Comparison of ENCODE assay signal across 8 mouse cellular contexts in the genomic region with DNA sequence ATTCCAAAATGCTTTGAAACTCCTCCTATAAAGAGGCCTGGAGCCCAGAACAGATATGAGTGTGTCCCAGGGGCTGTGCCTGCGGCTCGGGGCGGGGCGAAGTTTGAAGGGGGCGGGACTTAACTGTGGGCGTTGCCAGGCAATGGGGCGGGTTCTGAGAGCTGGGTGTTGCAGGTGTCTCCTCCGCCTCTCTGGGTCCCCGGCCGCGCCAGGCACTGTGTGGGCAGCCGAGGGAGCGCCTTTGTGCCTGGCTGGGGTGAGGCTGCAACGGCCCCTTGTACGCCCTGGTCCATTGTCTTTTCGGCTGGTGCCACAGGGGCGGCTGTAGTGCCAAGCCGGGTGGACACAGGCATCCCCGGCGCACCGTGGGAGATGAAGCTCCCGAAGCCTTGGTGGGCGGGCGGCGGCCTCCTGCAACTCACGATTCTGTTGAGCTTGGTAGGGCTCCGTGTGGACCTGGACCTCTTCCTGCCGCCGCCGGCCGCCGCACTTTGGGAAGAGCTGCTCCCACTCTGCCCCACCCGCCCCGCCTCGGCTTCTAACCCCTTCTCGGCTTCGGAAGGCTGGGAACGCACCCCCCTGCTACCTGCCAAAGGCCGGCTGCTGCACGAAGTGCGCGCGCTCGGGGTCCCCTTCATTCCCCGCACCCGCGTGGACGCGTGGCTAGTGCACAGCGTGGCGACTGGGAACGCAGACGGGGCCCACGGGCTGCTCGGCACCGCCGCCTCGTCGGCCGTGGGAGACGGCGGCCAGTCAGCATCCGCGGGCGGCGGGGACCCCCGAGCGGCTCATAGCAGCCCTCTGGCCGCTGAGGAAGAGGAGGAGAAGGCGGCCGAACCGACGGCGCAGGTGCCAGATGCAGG. TPM values are rescaled to one million over a fixed set of nuclear protein-coding genes. Genes with fewer than 3 reads are reported as not detected.
DNase-seq lines count a peak whose midpoint lies in the region; ATAC-seq and TF ChIP-seq lines count a peak whose summit lies in the region.

A gene (plus strand): TSS at position 136 of the 863 bp plus-strand sequence.

- peaks cover 56% of the 10 kb centered on the region for H3K27me3 ChIP-seq in heart, embryonic 13.5 days (replicated peaks)
- H3K27me3 ChIP-seq in kidney, postnatal 0 days (ENCODE audit: insufficient read depth, low read length) = peaks cover 8% of the 10 kb centered on the region; the same call in 1 of the 2 replicates
- H3K27me3 ChIP-seq in neural tube, embryonic 13.5 days = peaks cover 54% of the 10 kb centered on the region

- peak within 1 kb of the TSS; percentile 72 for H3K4me3 ChIP-seq in heart, embryonic 13.5 days
- H3K4me3 ChIP-seq in kidney, postnatal 0 days (replicated peaks; ENCODE audit: low read depth, low read length) = peak within 1 kb of the TSS; percentile 44
- peak within 1 kb of the TSS; percentile 53 for H3K4me3 ChIP-seq in neural tube, embryonic 13.5 days

- H3K4me2 ChIP-seq in heart, embryonic 13.5 days = peak within 1 kb of the TSS; percentile 98
- peak within 1 kb of the TSS; percentile 89 for H3K4me2 ChIP-seq in kidney, postnatal 0 days (ENCODE audit: low read length)
- H3K4me2 ChIP-seq in neural tube, embryonic 13.5 days = peak within 1 kb of the TSS; percentile 84

- WGBS in heart, embryonic 13.5 days = 2% methylated on average over 74 of the region's 74 CpGs
- WGBS in kidney, postnatal 0 days = under 1% methylated on average over 65 of the region's 74 CpGs
- under 1% methylated on average over 74 of the region's 74 CpGs for WGBS in neural tube, embryonic 13.5 days

- TF ChIP-seq CTCF in kidney, postnatal 0 days (IDR thresholded peaks at IDR 0.05; ENCODE audit: low read depth) = no peak

- H3K36me3 ChIP-seq in heart, embryonic 13.5 days = no peaks in the 10 kb centered on the region
- H3K36me3 ChIP-seq in kidney, postnatal 0 days (ENCODE audit: insufficient read depth, low read length) = no peaks in the 10 kb centered on the region
- no peaks in the 10 kb centered on the region for H3K36me3 ChIP-seq in neural tube, embryonic 13.5 days

- no peak within 1 kb of the TSS for H3K27ac ChIP-seq in heart, embryonic 13.5 days (replicated peaks)
- H3K27ac ChIP-seq in kidney, postnatal 0 days = no peak within 1 kb of the TSS
- H3K27ac ChIP-seq in neural tube, embryonic 13.5 days (replicated peaks) = no peak within 1 kb of the TSS

- peaks cover 36% of the 10 kb centered on the region for H3K4me1 ChIP-seq in heart, embryonic 13.5 days
- H3K4me1 ChIP-seq in kidney, postnatal 0 days (replicated peaks; ENCODE audit: insufficient read depth, low read length) = 0 out of 2 replicates have a peak, but pooled peaks cover 4% of the 10 kb centered on the region
- peaks cover 25% of the 10 kb centered on the region for H3K4me1 ChIP-seq in neural tube, embryonic 13.5 days (replicated peaks)

- peak within 1 kb of the TSS; percentile 84 for H3K9ac ChIP-seq in heart, embryonic 13.5 days
- H3K9ac ChIP-seq in kidney, postnatal 0 days (ENCODE audit: low read depth, low read length) = peak within 1 kb of the TSS; percentile 57
- peak within 1 kb of the TSS; percentile 73 for H3K9ac ChIP-seq in neural tube, embryonic 13.5 days

- no peaks in the 10 kb centered on the region for H3K9me3 ChIP-seq in heart, embryonic 13.5 days
- H3K9me3 ChIP-seq in kidney, postnatal 0 days (replicated peaks; ENCODE audit: low read length) = no peaks in the 10 kb centered on the region
- H3K9me3 ChIP-seq in neural tube, embryonic 13.5 days = no peaks in the 10 kb centered on the region

- peak; percentile 92 for DNase-seq in heart, adult 11 months
- DNase-seq in heart, adult 8-10 months (ENCODE audit: low spot score) = no peak
- peak; percentile 62 for DNase-seq in embryo, embryonic 10 days (ENCODE audit: low spot score)
- DNase-seq in kidney, postnatal 0 days (ENCODE audit: low spot score) = peak; percentile 72
- DNase-seq in lung, adult 18-20 months = peak; percentile 60 to 76
- peak; percentile 83 for DNase-seq in thymus, postnatal 0 days (ENCODE audit: low spot score)

- ATAC-seq in heart, embryonic 13.5 days (ENCODE audit: extremely low read depth, insufficient number of reproducible peaks, low FRiP score, low TSS enrichment) = peak; percentile 72; the same call in 1 of the 2 replicates
- peak; percentile 88 for ATAC-seq in kidney, postnatal 0 days (replicated peaks; ENCODE audit: low FRiP score, low read depth)
- peak; percentile 81 for ATAC-seq in neural tube, embryonic 13.5 days (ENCODE audit: low read depth)

RNA-seq across cellular contexts. Expression of the gene that starts here (rescaled TPM):
- total RNA-seq in heart, adult 8-10 months (2022) = under 1 TPM in 2 of 4 experiments, not detected in 2; 0.28 to 0.35 TPM
- polyA plus RNA-seq in heart, embryonic 13.5 days (2015; fragmentation: Nextera tagmentation; extraction: Ambion mirVana) = 3.0 and 3.1 TPM in 2 replicates
- polyA plus RNA-seq in kidney, postnatal 0 days (2015; fragmentation: Nextera tagmentation; extraction: Ambion mirVana) = 4.0 and 5.0 TPM in 2 replicates
- polyA plus RNA-seq in neural tube, embryonic 13.5 days (2015; fragmentation: Nextera tagmentation; extraction: Ambion mirVana) = 2.8 and 3.2 TPM in 2 replicates
- polyA plus RNA-seq in thymus, postnatal 0 days (2015; fragmentation: Nextera tagmentation; extraction: Ambion mirVana) = 15.0 and 15.6 TPM in 2 replicates
